Mouse (Mus musculus) E14TG2a.4 (cell line): ENCODE measurements around the gene Tmem190.

Experiments
- CTCF ChIP-seq: conservative IDR thresholded peaks from 2 replicates; pipeline ENCODE4 v1.5.1; 2014; ENCODE audit warnings: low read length
- NANOG ChIP-seq: IDR thresholded peaks from 2 replicates; pipeline ENCODE4 v1.6.1; 2014; ENCODE audit warnings: borderline replicate concordance, low read length, mixed read lengths
- POU5F1 ChIP-seq: IDR thresholded peaks from 2 replicates; pipeline ENCODE4 v1.6.1; 2014; ENCODE audit warnings: low read length, borderline replicate concordance

DNA sequence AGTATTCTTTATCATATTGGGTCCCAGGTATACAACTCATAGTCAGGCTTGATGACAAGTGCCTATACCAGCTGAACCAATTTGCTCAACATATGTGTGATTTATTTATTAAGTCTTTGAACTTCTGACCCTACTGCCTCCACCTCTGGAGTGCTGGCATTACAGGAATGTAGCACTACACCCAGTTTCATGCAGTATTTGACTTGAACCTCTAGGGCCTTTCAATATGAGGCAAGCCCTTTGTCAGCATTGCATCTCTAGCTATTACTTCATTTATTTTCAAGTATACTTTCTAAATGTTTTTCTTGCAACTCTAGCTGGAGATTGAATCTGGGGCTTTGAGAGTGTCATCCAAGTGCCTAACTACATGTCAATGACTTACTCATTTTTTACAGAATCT lies 19.5 kb downstream of the Tmem190 start:
- TF ChIP-seq CTCF = no peak
- no peak for TF ChIP-seq NANOG
- no peak for TF ChIP-seq POU5F1
